Mouse (Mus musculus) liver, adult 2 months (tissue): ENCODE data around the gene Nfyb.

ENCODE experiments used
- CTCF ChIP-seq: fragments of 200-500 bp; IDR thresholded peaks from 2 replicates; pipeline ENCODE4 v1.5.1; 2011; ENCODE audit warnings: low read depth, low read length, control low read depth
- POLR2A ChIP-seq: fragments of 200-500 bp; IDR thresholded peaks from 2 replicates; pipeline ENCODE4 v1.6.1; 2011; ENCODE audit warnings: low read length, control low read depth; ENCODE audit not compliant: insufficient read depth; ENCODE audit errors: extremely low read depth

DNA sequence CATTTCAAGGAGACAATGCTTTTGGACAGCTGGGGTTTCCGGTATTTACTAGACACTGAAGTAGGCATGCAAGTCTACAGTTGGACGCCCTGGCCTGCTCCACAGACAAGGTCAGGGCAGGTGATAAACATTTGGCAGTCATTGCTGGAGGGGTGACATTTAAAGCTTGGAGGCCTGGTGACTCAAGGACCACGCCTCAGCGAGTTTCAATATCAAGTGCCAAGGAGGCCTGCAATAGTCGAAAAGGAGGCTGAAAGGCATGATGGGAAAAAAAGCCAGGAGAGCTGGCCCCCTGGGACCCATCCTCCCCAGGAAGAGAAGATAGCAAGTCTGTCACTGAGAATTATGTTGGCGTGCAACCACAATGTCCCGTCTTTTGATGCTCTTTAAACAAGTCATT, 43.3 kb upstream of the Nfyb start:
- no peak for TF ChIP-seq CTCF
- no peak for TF ChIP-seq POLR2A
